Mouse (Mus musculus) midbrain, embryonic 13.5 days (tissue): ENCODE measurements at regions not wholly inside any gene's neighbourhood (a gene's known extent, or its start where the extent isn't known, plus 50 kb on each side); places are given as distances from the start of the nearest gene placed in this dataset.
A peak's percentile ranks its signal among the peaks of the same experiment; 100 is the strongest.

Experiments
- ATAC-seq: fragments of 200-750 bp; cut with Nextera tagmentation; 2 replicates; pipeline ENCODE4 v1.8.0; 2017; ENCODE audit warnings: mild to moderate bottlenecking, moderate TSS enrichment, moderate library complexity
- H3K27ac ChIP-seq: fragments of 300-500 bp; sonication (generic); 2 replicates; pipeline ENCODE4 v1.5.1; 2015; ENCODE audit warnings: inconsistent platforms, mild to moderate bottlenecking, moderate library complexity
- H3K27me3 ChIP-seq: fragments of 300-500 bp; sonication (generic); 2 replicates; pipeline ENCODE4 v1.6.1; 2015; ENCODE audit warnings: mild to moderate bottlenecking, inconsistent platforms
- H3K36me3 ChIP-seq: fragments of 300-500 bp; sonication (generic); 2 replicates; pipeline ENCODE4 v1.6.1; 2015; ENCODE audit warnings: mild to moderate bottlenecking, inconsistent platforms
- H3K4me1 ChIP-seq: fragments of 300-500 bp; sonication (generic); replicated peaks from 2 replicates; pipeline ENCODE4 v1.6.1; 2015; ENCODE audit warnings: inconsistent platforms
- H3K4me2 ChIP-seq: fragments of 300-500 bp; sonication (generic); replicated peaks from 2 replicates; pipeline ENCODE4 v1.6.1; 2015; ENCODE audit warnings: moderate library complexity, mild to moderate bottlenecking, inconsistent platforms
- H3K4me3 ChIP-seq: fragments of 300-500 bp; sonication (generic); replicated peaks from 2 replicates; pipeline ENCODE4 v1.5.1; 2015; ENCODE audit warnings: mild to moderate bottlenecking, inconsistent platforms
- H3K9ac ChIP-seq: fragments of 300-500 bp; sonication (generic); replicated peaks from 2 replicates; pipeline ENCODE4 v1.6.1; 2015; ENCODE audit warnings: mild to moderate bottlenecking, inconsistent platforms
- H3K9me3 ChIP-seq: fragments of 300-500 bp; sonication (generic); 2 replicates; pipeline ENCODE4 v1.6.1; 2016; ENCODE audit warnings: mild to moderate bottlenecking, inconsistent platforms
- WGBS: fragments of 180-500 bp; shearing (Covaris S2); methylation state at CpG from one replicate; pipeline ENCODE4 v1.1.7; 2015; 5-methylcytosine and 5-hydroxymethylcytosine counted together

DNA sequence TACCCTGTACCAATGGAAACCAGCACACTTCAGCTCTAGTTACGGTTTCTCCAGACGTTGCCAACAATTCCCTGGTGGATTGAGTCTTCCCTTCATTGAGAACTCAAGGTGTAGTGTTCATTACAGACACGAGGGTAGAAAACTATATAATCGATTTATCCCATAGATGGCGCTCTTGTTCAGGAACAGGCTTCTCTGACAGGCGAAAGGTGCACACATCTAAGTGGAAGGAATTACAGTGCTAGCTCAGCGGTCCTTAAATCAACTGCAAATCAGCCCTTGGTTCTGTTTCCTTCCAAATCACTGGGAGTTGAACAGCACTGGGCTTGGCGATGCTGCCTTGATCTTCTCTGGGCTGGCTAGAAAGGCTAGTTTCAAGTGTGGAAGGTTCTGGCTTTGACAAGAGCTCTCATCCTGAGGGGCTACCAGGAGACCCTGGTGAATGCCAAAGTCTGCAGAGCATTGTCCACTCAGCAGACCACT is 161.1 kb downstream of the March11 start:
- 8% methylated on average over 8 of the region's 8 CpGs for WGBS
- ATAC-seq: peak; percentile 93

DNA sequence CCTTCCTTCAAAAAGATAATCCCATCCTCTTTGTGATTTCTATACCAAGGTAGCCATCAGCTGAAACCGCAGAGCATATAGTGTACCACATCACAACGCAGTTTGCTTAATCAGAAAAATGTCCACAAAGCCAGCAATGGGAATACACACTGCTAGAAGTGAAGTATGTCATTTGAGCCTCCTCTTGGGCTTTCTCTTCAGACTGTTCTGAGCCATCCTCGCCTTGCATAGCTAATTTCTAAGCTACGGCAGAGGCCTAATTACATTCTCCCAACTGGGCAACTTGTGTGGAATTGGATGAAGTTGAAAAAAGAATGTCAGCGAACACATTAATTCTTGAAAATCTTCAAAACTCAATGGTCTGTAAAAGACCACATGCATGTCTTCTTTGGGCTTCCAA is 178.5 kb downstream of the March11 start:
- Histone ChIP-seq H3K36me3 (no peaks in the 10 kb centered on the region), H3K4me1 (no peaks in the 10 kb centered on the region), H3K27me3 (no peaks in the 10 kb centered on the region), H3K27ac (no peak overlapping the region), H3K4me3 (no peak overlapping the region), H3K9me3 (no peaks in the 10 kb centered on the region), H3K9ac (no peak overlapping the region), H3K4me2 (no peak overlapping the region)
- ATAC-seq: no peak
- WGBS: 89% methylated on average over 5 of the region's 5 CpGs

More for the DNA sequence above, 161.1 kb downstream of the March11 start:
- Histone ChIP-seq H3K36me3 (no peaks in the 10 kb centered on the region), H3K9me3 (no peaks in the 10 kb centered on the region), H3K4me2 (no peak overlapping the region), H3K27ac (no peak overlapping the region), H3K4me1 (no peaks in the 10 kb centered on the region), H3K4me3 (no peak overlapping the region), H3K9ac (no peak overlapping the region), H3K27me3 (no peaks in the 10 kb centered on the region)
